Mouse (Mus musculus) ovary, postnatal 10 days (tissue): ENCODE measurements around the gene Rcan1.

Experiments used
- DNase-seq: peaks from one replicate; pipeline ENCODE4 v3.0.0; 2022; ENCODE audit warnings: low spot score

Gene Rcan1

GRCm38 (mm10) chr16:92348941-92349340, 121.7 kb downstream of the Rcan1 start:
- DNase-seq: no peak

DNA sequence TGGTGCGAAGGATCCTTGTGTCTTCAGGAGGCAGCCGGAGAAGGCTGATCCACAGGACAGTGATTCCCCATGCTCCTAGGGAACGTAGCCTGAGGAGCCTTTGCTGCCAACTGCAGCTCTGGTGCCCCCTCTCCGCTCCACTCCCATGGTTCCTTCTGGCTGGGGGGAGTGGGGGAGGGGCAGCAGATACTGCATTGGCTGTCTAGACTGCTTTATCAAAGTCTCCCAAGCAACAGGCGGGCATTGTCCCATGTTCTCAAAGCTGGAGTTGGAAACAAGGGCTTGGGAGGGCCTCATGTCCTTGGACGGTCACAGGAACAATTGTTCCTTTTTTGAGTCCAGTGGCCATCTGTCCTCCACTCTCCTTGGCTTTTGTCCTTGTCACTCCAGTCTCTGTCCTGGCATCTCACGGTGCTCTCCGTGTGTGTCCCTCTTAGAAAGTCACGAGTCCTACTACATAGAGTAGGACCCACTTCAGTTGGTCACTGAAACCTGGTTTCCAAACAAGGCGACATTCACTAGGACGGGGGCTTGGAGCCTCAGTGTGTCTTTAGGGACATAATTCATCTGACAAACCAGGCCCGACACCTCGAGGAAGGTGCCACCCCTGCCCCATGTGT, 124.3 kb downstream of the Rcan1 start:
- no peak for DNase-seq

- DNase-seq: no peak
These were observed 125.5 kb downstream of the Rcan1 start for GRCm38 (mm10) chr16:92345177-92345576.
